Mouse (Mus musculus) intestine, embryonic 14.5 days (tissue): Measurements from ENCODE around the gene Numbl. TPM values are rescaled to one million over a fixed set of nuclear protein-coding genes. Genes with fewer than 3 reads are reported as not detected.
"Not testable (repeated sequence)": the region's sequence is repeated elsewhere in the genome, so short reads cannot be mapped to it uniquely, and the experiment has no call there.

Experiments
- ATAC-seq: fragments of 200-750 bp; cut with Nextera tagmentation; replicated peaks from 2 replicates; pipeline ENCODE4 v1.8.0; 2017; ENCODE audit warnings: low read depth, moderate number of reproducible peaks, moderate TSS enrichment, moderate library complexity; ENCODE audit not compliant: low FRiP score, low TSS enrichment
- DNase-seq: peaks from one replicate; pipeline ENCODE4 v3.0.0-alpha.2; 2018; ENCODE audit warnings: low spot score
- H3K27ac ChIP-seq: fragments of 300-500 bp; sonication (generic); 2 replicates; pipeline ENCODE4 v1.5.1; 2014; ENCODE audit warnings: low read depth, mild to moderate bottlenecking, control low read depth
- H3K27me3 ChIP-seq: fragments of 300-500 bp; sonication (generic); replicated peaks from 2 replicates; pipeline ENCODE4 v1.6.1; 2014; ENCODE audit warnings: low read length, control low read depth; ENCODE audit not compliant: control insufficient read depth, insufficient read depth
- H3K36me3 ChIP-seq: fragments of 300-500 bp; sonication (generic); 2 replicates; pipeline ENCODE4 v1.6.1; 2014; ENCODE audit warnings: low read length, control low read depth; ENCODE audit not compliant: control insufficient read depth, insufficient read depth
- H3K4me1 ChIP-seq: fragments of 300-500 bp; sonication (generic); replicated peaks from 2 replicates; pipeline ENCODE4 v1.6.1; 2014; ENCODE audit warnings: low read length, control low read depth, mixed read lengths; ENCODE audit not compliant: control insufficient read depth, insufficient read depth
- H3K4me2 ChIP-seq: fragments of 300-500 bp; sonication (generic); 2 replicates; pipeline ENCODE4 v1.6.1; 2014; ENCODE audit warnings: low read length
- H3K4me3 ChIP-seq: fragments of 300-500 bp; sonication (generic); 2 replicates; pipeline ENCODE4 v1.5.1; 2014; ENCODE audit warnings: low read depth, low read length, control low read depth, mixed read lengths
- H3K9ac ChIP-seq: fragments of 300-500 bp; sonication (generic); 2 replicates; pipeline ENCODE4 v1.6.1; 2014; ENCODE audit warnings: mild to moderate bottlenecking, low read length
- H3K9me3 ChIP-seq: fragments of 300-500 bp; sonication (generic); 2 replicates; pipeline ENCODE4 v1.6.1; 2016; ENCODE audit warnings: low read length, control low read depth; ENCODE audit not compliant: control insufficient read depth
- WGBS: fragments of 180-500 bp; shearing (Covaris S2); extraction: QIAGEN DNeasy Blood & Tissue Kit; methylation state at CpG from one replicate; pipeline ENCODE4 v1.1.7; 2014; 5-methylcytosine and 5-hydroxymethylcytosine counted together
- polyA plus RNA-seq: library from polyadenylated mRNA; unstranded; fragments of >200 nt; fragmentation: Nextera tagmentation; extraction: Ambion mirVana; gene quantifications from 2 replicates; pipeline ENCODE4 v1.2.1, GENCODE M21; 2014

Gene Numbl
- polyA plus RNA-seq, 1 experiment from 2014 or later = 11.0 TPM

GRCm38 (mm10) chr7:27237527-27237926, 20.7 kb upstream of the Numbl start:
- WGBS = 84% methylated on average over 2 of the region's 2 CpGs
- peaks cover 9% of the 10 kb centered on the region for H3K4me1 ChIP-seq
- ATAC-seq = no peak
- no peak for DNase-seq
- no peak overlapping the region for H3K27ac ChIP-seq
- no peaks in the 10 kb centered on the region for H3K9me3 ChIP-seq
- no peak overlapping the region for H3K9ac ChIP-seq
- no peak overlapping the region for H3K4me2 ChIP-seq
- no peak overlapping the region for H3K4me3 ChIP-seq
- no peaks in the 10 kb centered on the region for H3K27me3 ChIP-seq
- peaks cover 19% of the 10 kb centered on the region for H3K36me3 ChIP-seq

GRCm38 (mm10) chr7:27238568-27238967, 19.7 kb upstream of the Numbl start:
- H3K27me3 ChIP-seq = no peaks in the 10 kb centered on the region
- H3K4me1 ChIP-seq = peaks cover 6% of the 10 kb centered on the region
- H3K4me3 ChIP-seq = no peak overlapping the region
- peaks cover 26% of the 10 kb centered on the region for H3K36me3 ChIP-seq
- 86% methylated on average over 5 of the region's 5 CpGs for WGBS
- no peak overlapping the region for H3K4me2 ChIP-seq
- no peak overlapping the region for H3K27ac ChIP-seq
- DNase-seq (no peak), ATAC-seq (no peak)
- no peaks in the 10 kb centered on the region for H3K9me3 ChIP-seq
- H3K9ac ChIP-seq = no peak overlapping the region

DNA sequence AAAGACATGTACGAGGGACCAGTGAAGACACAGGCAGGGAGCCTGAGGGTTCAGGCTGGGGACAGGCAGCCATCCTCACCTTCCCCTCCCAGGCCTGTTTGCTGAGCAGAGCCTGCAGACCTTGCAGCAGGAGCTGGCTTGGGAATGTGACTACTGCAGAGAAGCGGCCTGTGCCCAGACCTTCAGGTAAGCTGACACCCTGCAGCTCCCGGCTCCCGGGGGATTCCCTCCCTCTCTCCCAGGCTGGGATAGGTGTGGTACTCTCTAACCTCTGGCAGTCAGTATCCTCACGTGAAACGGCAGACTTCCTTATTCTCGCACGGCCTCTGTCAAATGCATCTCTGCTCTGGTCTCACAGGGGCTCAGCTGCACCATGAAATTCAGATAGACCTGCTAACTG, 15.0 kb upstream of the Numbl start:
- DNase-seq (no peak), ATAC-seq (no peak)
- Histone ChIP-seq H3K27ac (no peak overlapping the region), H3K4me3 (no peak overlapping the region), H3K9me3 (no peaks in the 10 kb centered on the region), H3K4me1 (no peaks in the 10 kb centered on the region), H3K4me2 (no peak overlapping the region), H3K36me3 (peaks cover 26% of the 10 kb centered on the region), H3K9ac (no peak overlapping the region), H3K27me3 (no peaks in the 10 kb centered on the region)
- WGBS = 49% methylated on average over 8 of the region's 8 CpGs

- H3K9ac ChIP-seq, H3K9me3 ChIP-seq, H3K4me3 ChIP-seq, H3K27me3 ChIP-seq, H3K27ac ChIP-seq, H3K4me1 ChIP-seq, ATAC-seq, H3K4me2 ChIP-seq, DNase-seq: not testable (repeated sequence)
- 80% methylated on average over 2 of the region's 2 CpGs for WGBS
- peaks cover 26% of the 10 kb centered on the region for H3K36me3 ChIP-seq
Observed at GRCm38 (mm10) chr7:27244088-27244487, 14.1 kb upstream of the Numbl start.

GRCm38 (mm10) chr7:27249146-27249545, 9.1 kb upstream of the Numbl start:
- Histone ChIP-seq H3K9ac (no peak overlapping the region), H3K27ac (no peak overlapping the region), H3K4me3 (no peak overlapping the region), H3K36me3 (peaks cover 7% of the 10 kb centered on the region; the same call in 1 of the 2 replicates), H3K27me3 (no peaks in the 10 kb centered on the region), H3K4me2 (no peak overlapping the region), H3K9me3 (no peaks in the 10 kb centered on the region), H3K4me1 (no peaks in the 10 kb centered on the region)
- DNase-seq (no peak), ATAC-seq (no peak)
- 89% methylated on average over 2 of the region's 2 CpGs for WGBS

GRCm38 (mm10) chr7:27249928-27250327, 8.3 kb upstream of the Numbl start:
- H3K4me2 ChIP-seq = no peak overlapping the region
- WGBS = 78% methylated on average over 5 of the region's 5 CpGs
- no peaks in the 10 kb centered on the region for H3K27me3 ChIP-seq
- H3K9ac ChIP-seq = no peak overlapping the region
- peaks cover 10% of the 10 kb centered on the region; the same call in 1 of the 2 replicates for H3K36me3 ChIP-seq
- no peak overlapping the region for H3K27ac ChIP-seq
- H3K9me3 ChIP-seq = no peaks in the 10 kb centered on the region
- H3K4me3 ChIP-seq = no peak overlapping the region
- ATAC-seq (no peak), DNase-seq (no peak)
- H3K4me1 ChIP-seq = no peaks in the 10 kb centered on the region

DNA sequence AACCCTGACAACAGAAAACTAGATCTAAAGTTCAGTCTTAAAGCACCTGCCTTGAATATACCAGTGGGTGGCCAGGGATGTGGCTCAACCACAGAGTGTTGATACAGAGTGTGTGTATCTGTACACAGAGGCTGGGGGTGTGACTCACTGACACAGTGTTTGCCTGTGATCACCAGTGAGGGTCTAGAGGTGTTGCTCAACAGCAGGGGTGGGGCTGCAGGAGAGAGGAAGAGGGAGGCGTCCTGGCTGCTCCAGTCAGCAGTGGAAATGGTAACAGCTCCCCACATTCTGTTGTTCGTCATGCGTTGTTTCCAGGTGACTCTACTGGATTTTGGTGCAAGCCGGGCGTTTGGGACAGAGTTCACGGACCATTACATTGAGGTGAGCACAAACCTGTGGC, 6.3 kb upstream of the Numbl start:
- WGBS = 76% methylated on average over 6 of the region's 6 CpGs
- DNase-seq = no peak
- no peak overlapping the region for H3K4me3 ChIP-seq
- H3K36me3 ChIP-seq = peaks cover 12% of the 10 kb centered on the region; the same call in 1 of the 2 replicates
- no peak overlapping the region for H3K27ac ChIP-seq
- no peaks in the 10 kb centered on the region for H3K27me3 ChIP-seq
- no peak overlapping the region for H3K9ac ChIP-seq
- peaks cover 2% of the 10 kb centered on the region; the same call in 1 of the 2 replicates for H3K4me1 ChIP-seq
- no peaks in the 10 kb centered on the region for H3K9me3 ChIP-seq
- no peak overlapping the region for H3K4me2 ChIP-seq
- 0 out of 2 replicates have a peak, but pooled peaks have one; percentile 52 for ATAC-seq

DNA sequence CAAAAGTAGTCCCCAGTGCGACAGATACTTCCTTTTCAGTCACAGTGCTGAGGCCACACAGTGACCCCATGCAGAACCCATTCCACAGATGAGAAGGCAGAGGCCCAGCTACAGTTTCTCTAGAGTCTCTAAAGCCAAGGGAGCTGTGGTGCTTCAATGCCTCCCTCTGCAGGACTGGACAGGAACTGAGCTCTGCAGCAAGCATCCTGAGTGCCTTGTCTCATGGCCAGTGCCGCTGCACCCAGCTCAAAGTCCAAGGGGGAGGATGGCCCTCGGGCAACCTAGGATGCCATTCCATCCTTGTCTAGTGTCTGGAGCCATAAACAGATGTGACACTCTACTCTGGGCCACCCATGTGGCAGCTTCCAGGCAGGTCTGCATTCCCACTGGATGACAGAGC, 2.5 kb upstream of the Numbl start:
- no peak for ATAC-seq
- Histone ChIP-seq H3K27me3 (no peaks in the 10 kb centered on the region), H3K36me3 (peaks cover 12% of the 10 kb centered on the region; the same call in 1 of the 2 replicates), H3K9ac (no peak overlapping the region), H3K27ac (no peak overlapping the region), H3K4me2 (no peak overlapping the region), H3K9me3 (no peaks in the 10 kb centered on the region), H3K4me1 (peaks cover 22% of the 10 kb centered on the region), H3K4me3 (no peak overlapping the region)
- no peak for DNase-seq
- WGBS = 52% methylated on average over 3 of the region's 3 CpGs

- peak overlapping the region; percentile 75 for H3K4me2 ChIP-seq
- peaks cover 15% of the 10 kb centered on the region for H3K36me3 ChIP-seq
- no peak overlapping the region for H3K4me3 ChIP-seq
- H3K9me3 ChIP-seq = no peaks in the 10 kb centered on the region
- H3K27me3 ChIP-seq = no peaks in the 10 kb centered on the region
- H3K9ac ChIP-seq = peak overlapping the region; percentile 27; the same call in 1 of the 2 replicates
- WGBS = 27% methylated on average over 27 of the region's 27 CpGs
- DNase-seq (no peak), ATAC-seq (0 out of 2 replicates have a peak, but pooled peaks have one; percentile 0)
- H3K4me1 ChIP-seq = peaks cover 22% of the 10 kb centered on the region
- peak overlapping the region; percentile 43; the same call in 1 of the 2 replicates for H3K27ac ChIP-seq
Observed at GRCm38 (mm10) chr7:27257046-27257851, 984 bp upstream of the Numbl start.
